Mouse (Mus musculus) ES-Bruce4 (cell line): Measurements from ENCODE around the gene Il18. TPM values are rescaled to one million over a fixed set of nuclear protein-coding genes. Genes with fewer than 3 reads are reported as not detected.
A peak's percentile ranks its signal among the peaks of the same experiment; 100 is the strongest.
"Not testable (repeated sequence)": the region's sequence is repeated elsewhere in the genome, so short reads cannot be mapped to it uniquely, and the experiment has no call there.

Source experiments
- H3K27ac ChIP-seq: 2 replicates; pipeline ENCODE4 v1.5.1; 2012; ENCODE audit warnings: low read length, inconsistent platforms; ENCODE audit not compliant: insufficient read depth
- H3K27me3 ChIP-seq: 2 replicates; pipeline ENCODE4 v1.6.1; 2012; ENCODE audit warnings: mild to moderate bottlenecking, low read length, inconsistent platforms; ENCODE audit not compliant: control insufficient read depth, poor library complexity, insufficient read depth, severe bottlenecking
- H3K36me3 ChIP-seq: 2 replicates; pipeline ENCODE4 v1.6.1; 2012; ENCODE audit warnings: inconsistent platforms, mild to moderate bottlenecking, low read length, moderate library complexity; ENCODE audit not compliant: control insufficient read depth, poor library complexity, insufficient read depth, severe bottlenecking
- H3K4me1 ChIP-seq: one replicate; pipeline ENCODE4 v1.8.1; 2011; ENCODE audit warnings: low read length; ENCODE audit not compliant: control insufficient read depth, insufficient read depth
- H3K4me3 ChIP-seq: 2 replicates; pipeline ENCODE4 v1.5.1; 2011; ENCODE audit warnings: low read depth, mild to moderate bottlenecking, low read length
- H3K9ac ChIP-seq: 2 replicates; pipeline ENCODE4 v1.6.1; 2012; ENCODE audit warnings: low read depth, mild to moderate bottlenecking, inconsistent platforms; ENCODE audit not compliant: poor library complexity, severe bottlenecking
- H3K9me3 ChIP-seq: replicated peaks from 2 replicates; pipeline ENCODE4 v1.6.1; 2012; ENCODE audit warnings: mild to moderate bottlenecking, low read length, inconsistent platforms; ENCODE audit not compliant: control insufficient read depth, poor library complexity, insufficient read depth, severe bottlenecking
- CTCF ChIP-seq: IDR thresholded peaks from one replicate; pipeline ENCODE4 v1.8.1; 2011; ENCODE audit warnings: low read depth, low read length
- EP300 ChIP-seq: IDR thresholded peaks from 2 replicates; pipeline ENCODE4 v1.6.1; 2011; ENCODE audit warnings: low read depth, low read length; ENCODE audit not compliant: insufficient read depth
- POLR2A ChIP-seq: IDR thresholded peaks from one replicate; pipeline ENCODE4 v1.8.1; 2011; ENCODE audit warnings: low read length; ENCODE audit not compliant: insufficient read depth
- polyA plus RNA-seq: library from polyadenylated mRNA; stranded (reverse); fragments of >200 nt; gene quantifications from 2 replicates; pipeline ENCODE4 v1.2.4, GENCODE M21; 2011; ENCODE audit warnings: low read depth; ENCODE audit not compliant: missing spikeins, insufficient read depth, insufficient read length

Gene Il18
- polyA plus RNA-seq, 1 experiment = 1.2 TPM

- H3K9me3 ChIP-seq = no peaks in the 10 kb centered on the region
- TF ChIP-seq POLR2A (no peak), CTCF (no peak), EP300 (no peak)
- H3K36me3 ChIP-seq = peaks cover 35% of the 10 kb centered on the region
- H3K4me3 ChIP-seq = peak overlapping the region; percentile 94
- H3K27me3 ChIP-seq = no peaks in the 10 kb centered on the region
- no peak overlapping the region for H3K27ac ChIP-seq
- no peaks in the 10 kb centered on the region for H3K4me1 ChIP-seq
- H3K9ac ChIP-seq = peak overlapping the region; percentile 92
Observed at GRCm38 (mm10) chr9:50616161-50616560, 61.5 kb downstream of the Il18 start.

DNA sequence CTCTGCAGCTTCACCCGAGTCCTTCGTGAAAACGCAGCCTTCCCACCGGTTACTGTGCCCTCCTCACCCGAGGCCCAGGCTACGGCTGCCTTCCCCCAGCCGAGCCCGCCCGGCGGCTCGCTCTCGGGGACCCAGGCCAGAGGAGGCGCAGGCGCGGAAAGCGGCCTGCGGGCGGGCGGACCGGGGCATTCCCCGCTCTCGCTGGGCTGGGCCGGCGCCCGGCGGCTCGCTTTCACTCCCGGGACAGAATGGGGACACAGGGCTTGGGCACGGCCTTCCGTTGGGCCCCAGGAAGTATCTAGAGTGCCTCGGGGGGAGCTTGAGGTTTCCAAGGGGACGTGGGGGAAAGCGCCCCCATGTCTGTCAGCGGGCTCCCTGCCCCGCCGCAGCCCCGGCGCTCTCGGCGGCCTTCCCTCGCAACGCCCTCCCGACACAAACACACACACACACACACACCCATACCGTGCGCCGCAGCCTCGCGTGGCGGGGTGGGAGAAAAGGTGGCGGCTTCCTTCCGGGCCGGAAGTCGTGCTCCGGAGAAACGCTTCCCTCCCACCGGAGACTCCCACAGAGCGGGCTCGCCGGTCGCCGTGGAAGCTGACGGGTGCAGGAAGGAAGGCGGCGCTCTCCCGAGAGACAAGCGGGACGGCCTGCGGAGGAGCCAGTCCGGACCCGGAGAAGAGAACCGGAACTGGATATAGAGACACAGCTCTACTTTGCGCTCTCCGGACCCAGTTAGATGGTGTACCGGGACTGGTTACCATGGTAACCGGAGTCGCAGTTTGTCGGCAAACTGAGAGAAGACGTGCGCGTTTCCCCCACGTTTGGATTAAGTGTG is 62.4 kb downstream of the Il18 start, which contains the start of the genes Pih1d2 and Nkapd1:
Gene Pih1d2, plus strand, starts transcription at position 556 of the 838 bp plus-strand sequence.
Gene Nkapd1, minus strand, starts transcription at position 699 of the 838 bp plus-strand sequence.
- no peaks in the 10 kb centered on the region for H3K4me1 ChIP-seq
- peaks cover 30% of the 10 kb centered on the region for H3K36me3 ChIP-seq
- no peaks in the 10 kb centered on the region for H3K9me3 ChIP-seq
- H3K27me3 ChIP-seq = no peaks in the 10 kb centered on the region
- H3K9ac ChIP-seq = peak within 1 kb of the TSS; percentile 92
- H3K27ac ChIP-seq = peak within 1 kb of the TSS; percentile 21; the same call in 1 of the 2 replicates
- TF ChIP-seq EP300 (no peak), POLR2A (no peak), CTCF (no peak)
- H3K4me3 ChIP-seq = peak within 1 kb of the TSS; percentile 94

DNA sequence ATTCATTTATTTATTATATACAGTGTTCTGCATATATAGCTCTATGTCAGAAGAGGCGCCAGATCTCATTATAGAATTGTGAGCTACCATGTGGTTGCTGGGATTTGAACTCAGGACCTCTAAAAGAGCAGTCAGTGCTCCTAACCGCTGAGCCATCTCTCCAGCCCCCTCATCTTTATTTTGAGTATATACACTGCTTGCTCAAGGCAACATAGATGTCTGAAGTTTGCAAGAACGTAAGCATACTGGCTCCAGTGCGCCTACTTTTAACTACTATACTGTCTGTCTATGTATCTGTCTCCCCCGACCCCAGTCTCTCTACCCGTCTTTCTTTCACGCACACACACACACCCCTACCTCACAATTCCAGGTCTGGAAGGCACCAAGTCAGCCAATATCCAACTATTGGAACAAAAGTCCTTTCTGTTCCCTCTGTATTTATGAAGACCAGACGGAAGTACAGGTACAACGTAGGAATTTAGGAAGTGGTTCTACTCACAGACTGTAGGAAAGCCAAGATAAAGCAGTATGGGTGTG is 63.2 kb downstream of the Il18 start:
- Histone ChIP-seq H3K9ac (no peak overlapping the region), H3K27ac (no peak overlapping the region), H3K9me3 (no peaks in the 10 kb centered on the region), H3K4me3 (no peak overlapping the region), H3K36me3 (peaks cover 24% of the 10 kb centered on the region), H3K27me3 (no peaks in the 10 kb centered on the region), H3K4me1 (no peaks in the 10 kb centered on the region)
- no peak for TF ChIP-seq CTCF
- TF ChIP-seq EP300 = no peak
- TF ChIP-seq POLR2A = no peak

DNA sequence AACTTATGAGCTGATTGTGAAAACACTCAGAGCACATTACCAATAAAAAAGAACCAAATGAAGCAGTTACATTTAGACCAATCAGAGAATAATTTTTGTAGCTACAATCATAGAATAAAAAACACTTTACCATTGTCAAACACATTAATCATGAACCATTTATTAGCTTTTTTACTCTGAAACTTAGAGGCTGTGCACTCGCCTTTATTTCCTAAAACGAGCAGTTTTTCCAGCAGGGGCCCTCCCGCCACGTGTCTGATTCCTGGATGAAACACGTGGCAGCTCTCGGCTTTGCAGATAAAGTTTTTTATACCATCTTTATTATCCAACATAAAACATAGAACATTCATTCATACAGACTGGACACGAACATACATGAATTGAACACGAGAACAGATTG is 76.3 kb downstream of the Il18 start:
- not testable (repeated sequence) for H3K4me3 ChIP-seq, H3K9me3 ChIP-seq

More for the DNA sequence above, 76.3 kb downstream of the Il18 start:
- not testable (repeated sequence) for H3K27me3 ChIP-seq, H3K27ac ChIP-seq, H3K4me1 ChIP-seq, H3K36me3 ChIP-seq, H3K9ac ChIP-seq

Other genes starting within 250 kb of the Il18 start
- 1,723 and 1,787 TPM in 2 replicates for gene Rpl10-ps3, start 209.9 kb upstream of the Il18 start, polyA plus RNA-seq
- 22.7 and 30.9 TPM in 2 replicates for gene Plet1, start 60.3 kb upstream of the Il18 start, polyA plus RNA-seq
- 34.3 and 34.4 TPM in 2 replicates for gene Pts, start 26.1 kb upstream of the Il18 start, polyA plus RNA-seq
- gene Bco2, start 354 bp downstream of the Il18 start, polyA plus RNA-seq = not detected in 2 replicates
- gene Tex12, start 6.5 kb downstream of the Il18 start, polyA plus RNA-seq = not detected in 2 replicates
- 145 and 156 TPM in 2 replicates for gene Sdhd, start 49.0 kb downstream of the Il18 start, polyA plus RNA-seq
- gene Timm8b, start 49.1 kb downstream of the Il18 start, polyA plus RNA-seq = 119 and 145 TPM in 2 replicates
- 5.6 and 7.3 TPM in 2 replicates for gene Pih1d2, start 62.5 kb downstream of the Il18 start, polyA plus RNA-seq
- 40.4 and 46.9 TPM in 2 replicates for gene Nkapd1, start 62.6 kb downstream of the Il18 start, polyA plus RNA-seq
- 68.3 and 68.4 TPM in 2 replicates for gene Dlat, start 105.0 kb downstream of the Il18 start, polyA plus RNA-seq
- gene Dixdc1, start 184.7 kb downstream of the Il18 start, polyA plus RNA-seq = 10.1 and 11.1 TPM in 2 replicates
- gene 2310030G06Rik, start 191.7 kb downstream of the Il18 start, polyA plus RNA-seq = 23.7 and 31.2 TPM in 2 replicates
- gene Cryab, start 196.5 kb downstream of the Il18 start, polyA plus RNA-seq = 125 and 126 TPM in 2 replicates
- 22.3 and 22.7 TPM in 2 replicates for gene Hspb2, start 197.5 kb downstream of the Il18 start, polyA plus RNA-seq
- 8.5 and 9.0 TPM in 2 replicates for gene Fdxacb1, start 213.4 kb downstream of the Il18 start, polyA plus RNA-seq
- gene Alg9, start 220.2 kb downstream of the Il18 start, polyA plus RNA-seq = 23.5 and 30.3 TPM in 2 replicates
- 12.4 and 13.1 TPM in 2 replicates for gene 1110032A03Rik, start 220.7 kb downstream of the Il18 start, polyA plus RNA-seq